ENCODE assay signal across 8 mouse cellular contexts in genomic region chr7:41616241-41616640, GRCm38 (mm10). TPM values are rescaled to one million over a fixed set of nuclear protein-coding genes. Genes with fewer than 3 reads are reported as not detected.
ATAC-seq and TF ChIP-seq lines count a peak whose summit lies in the region.
"Not testable (repeated sequence)": the region's sequence is repeated elsewhere in the genome, so short reads cannot be mapped to it uniquely, and the experiment has no call there.
"Had no signal": no experiment of that assay in that cellular context is flagged by ENCODE, and none has a peak within 500 bp of the region (broad histone marks: within the 10 kb centered on the region; RNA-seq: fewer than 3 reads in every experiment).

No protein-coding gene starts in this region.

- TF ChIP-seq CTCF in intestine, postnatal 0 days (IDR thresholded peaks at IDR 0.05; ENCODE audit: low read depth); small intestine, adult 2 months (IDR thresholded peaks at IDR 0.05; ENCODE audit: extremely low read depth, insufficient read length, insufficient replicate concordance, low read depth, low read length): not testable (repeated sequence)

- not testable (repeated sequence) for H3K9me3 ChIP-seq in intestine, embryonic 16.5 days (ENCODE audit: control insufficient read depth, low read length); intestine, postnatal 0 days (ENCODE audit: control insufficient read depth)

- H3K4me2 ChIP-seq in intestine, embryonic 16.5 days (ENCODE audit: low read depth, low read length); intestine, postnatal 0 days (replicated peaks; ENCODE audit: low read depth): not testable (repeated sequence)

- H3K4me1 ChIP-seq in intestine, embryonic 16.5 days (ENCODE audit: control insufficient read depth, insufficient read depth, low read length); intestine, postnatal 0 days (replicated peaks; ENCODE audit: control insufficient read depth, insufficient read depth, low read length); small intestine, adult 2 months (ENCODE audit: control insufficient read depth, insufficient read depth, insufficient read length, low read length): not testable (repeated sequence)

- not testable (repeated sequence) for H3K9ac ChIP-seq in intestine, embryonic 16.5 days (ENCODE audit: low read depth, low read length); intestine, postnatal 0 days (ENCODE audit: low read depth, low read length)

- not testable (repeated sequence) for TF ChIP-seq POLR2A in small intestine, adult 2 months (IDR thresholded peaks at IDR 0.05; ENCODE audit: low read depth, low read length)

- peak; percentile 55; the same call in 1 of the 2 replicates for ATAC-seq in intestine, embryonic 16.5 days
- peak; percentile 90 for ATAC-seq in intestine, postnatal 0 days

- not testable (repeated sequence) for H3K27ac ChIP-seq in intestine, embryonic 16.5 days (ENCODE audit: low read length)
- H3K27ac ChIP-seq in intestine, postnatal 0 days (ENCODE audit: low read depth, low read length): peak overlapping the region; percentile 15; the same call in 1 of the 2 replicates
- peak overlapping the region; percentile 86 for H3K27ac ChIP-seq in small intestine, adult 2 months (ENCODE audit: insufficient read depth, low read depth, low read length)

- not testable (repeated sequence) for H3K36me3 ChIP-seq in intestine, embryonic 16.5 days (ENCODE audit: control insufficient read depth, insufficient read depth, low read length)
- H3K36me3 ChIP-seq in intestine, postnatal 0 days (ENCODE audit: control insufficient read depth, insufficient read depth): peaks cover 34% of the 10 kb centered on the region
- peaks cover 20% of the 10 kb centered on the region for H3K36me3 ChIP-seq in small intestine, adult 2 months (ENCODE audit: control insufficient read depth, insufficient read depth, low read length)

- 81% methylated on average over 1 of the region's 1 CpGs for WGBS in intestine, embryonic 16.5 days
- WGBS in intestine, postnatal 0 days: 50% methylated on average over 1 of the region's 1 CpGs
- WGBS in small intestine, adult 2 months: 55% methylated on average over 1 of the region's 1 CpGs

- not testable (repeated sequence) for H3K4me3 ChIP-seq in intestine, embryonic 16.5 days (ENCODE audit: low read length); intestine, postnatal 0 days (ENCODE audit: low read depth, low read length); small intestine, adult 2 months (ENCODE audit: low read depth, low read length)

- not testable (repeated sequence) for H3K27me3 ChIP-seq in intestine, embryonic 16.5 days (replicated peaks; ENCODE audit: control insufficient read depth, insufficient read depth, low read length); intestine, postnatal 0 days (replicated peaks; ENCODE audit: control insufficient read depth, insufficient read depth, low read length); small intestine, adult 2 months (ENCODE audit: control insufficient read depth, insufficient read depth, low read length)

RNA-seq across cellular contexts. Expression of gene Zfp788, which starts 16.8 kb away (rescaled TPM):
- 6.4 and 7.3 TPM in 2 replicates for polyA plus RNA-seq in intestine, embryonic 16.5 days (2015; fragmentation: Nextera tagmentation; extraction: Ambion mirVana)
- 4.4 and 4.8 TPM in 2 replicates for polyA plus RNA-seq in intestine, postnatal 0 days (2015; fragmentation: Nextera tagmentation; extraction: Ambion mirVana)
- polyA plus RNA-seq in small intestine, adult 2 months (2012; rRNA removed): 0.15 TPM in 1 of 2 replicates, not detected in the other

RNA-seq across cellular contexts. Expression of gene 2610021A01Rik, which starts 17.2 kb away (rescaled TPM):
- 7.9 and 8.2 TPM in 2 replicates for polyA plus RNA-seq in intestine, embryonic 16.5 days (2015; fragmentation: Nextera tagmentation; extraction: Ambion mirVana)
- polyA plus RNA-seq in intestine, postnatal 0 days (2015; fragmentation: Nextera tagmentation; extraction: Ambion mirVana): 4.4 and 4.6 TPM in 2 replicates
- 0.36 and 0.68 TPM in 2 replicates for polyA plus RNA-seq in small intestine, adult 2 months (2012; rRNA removed)

RNA-seq across cellular contexts. Expression of gene Gm6871, which starts 42.8 kb away (rescaled TPM):
- not detected in 2 replicates for polyA plus RNA-seq in intestine, embryonic 16.5 days (2015; fragmentation: Nextera tagmentation; extraction: Ambion mirVana)
- not detected in 2 replicates for polyA plus RNA-seq in intestine, postnatal 0 days (2015; fragmentation: Nextera tagmentation; extraction: Ambion mirVana)
- polyA plus RNA-seq in small intestine, adult 2 months (2012; rRNA removed): not detected in 2 replicates
- polyA plus RNA-seq: activated CD4-positive, CD25-positive, alpha-beta regulatory T cell, adult 4 months; adrenal gland, adult 2 months; brain, embryonic 14.5 days; CD4-positive, CD25-positive, alpha-beta regulatory T cell, adult 4 months; Patski had no signal
